Mouse (Mus musculus): ENCODE data around the gene Rbm3. TPM values are rescaled to one million over a fixed set of nuclear protein-coding genes. Genes with fewer than 3 reads are reported as not detected.

Gene Rbm3
- polyA plus RNA-seq (2012; ENCODE audit: low replicate concordance) = 19.3 and 54.0 TPM in 2 replicates

DNA sequence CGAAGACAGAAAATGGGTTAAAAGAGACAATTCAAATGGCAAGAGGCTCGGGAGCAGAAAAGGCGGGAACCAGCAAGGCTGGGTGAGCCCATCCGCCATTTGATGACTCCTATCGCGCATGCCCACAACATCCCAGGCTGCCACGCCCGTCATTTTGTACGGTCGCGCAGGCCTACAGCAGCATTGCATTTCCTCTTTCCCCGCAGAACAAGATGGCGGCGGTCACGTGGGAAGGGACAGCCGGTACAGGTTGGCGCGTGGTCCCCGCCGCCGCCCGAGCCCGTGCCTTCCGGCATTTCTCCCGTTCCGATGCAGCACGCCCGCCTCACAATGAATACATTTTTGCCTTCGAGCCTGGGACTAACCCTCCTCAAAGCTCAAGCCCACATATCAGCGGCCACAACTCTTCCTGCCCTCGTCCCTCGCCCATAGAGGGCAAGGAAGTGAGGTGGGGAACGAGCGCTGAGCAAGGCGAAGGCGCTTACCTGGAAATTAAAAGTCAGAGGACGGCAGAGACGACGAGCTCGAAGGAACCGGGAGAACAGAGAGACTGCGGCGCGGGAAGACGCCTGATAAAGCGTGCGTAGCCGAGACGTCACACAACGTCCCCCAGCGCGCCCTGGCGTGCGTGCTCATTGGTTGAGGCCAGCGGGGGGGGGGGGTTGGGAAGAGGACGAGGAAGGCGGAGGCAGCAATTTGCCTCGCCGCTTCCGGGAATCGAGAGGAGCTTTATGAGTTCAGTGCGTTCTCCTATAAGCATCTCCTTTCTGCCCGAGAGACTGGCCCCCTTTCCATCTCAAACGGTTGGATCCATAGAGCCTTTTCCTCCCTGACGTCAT, at the start of gene Rbm3:
Gene Rbm3 (minus strand): TSS at position 728 of the 839 bp plus-strand sequence.

DNA sequence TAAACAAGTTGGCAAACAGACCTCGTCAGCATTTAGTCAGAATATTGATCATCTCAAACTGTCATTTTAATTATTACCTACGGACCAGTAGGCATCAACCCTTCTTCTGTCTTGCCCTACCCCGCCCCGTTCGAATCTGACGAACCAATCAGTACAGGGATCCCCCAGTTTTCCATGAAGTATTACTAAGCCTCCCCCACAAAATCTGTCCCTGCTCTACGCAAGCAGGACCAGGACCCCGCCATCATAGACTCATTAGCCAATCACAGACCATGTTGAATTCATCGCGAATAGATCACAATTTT, 47.7 kb upstream of the Rbm3 start, which contains the start of gene Ebp:
Gene Ebp (minus strand): TSS at position 94 of the 305 bp plus-strand sequence.

DNA sequence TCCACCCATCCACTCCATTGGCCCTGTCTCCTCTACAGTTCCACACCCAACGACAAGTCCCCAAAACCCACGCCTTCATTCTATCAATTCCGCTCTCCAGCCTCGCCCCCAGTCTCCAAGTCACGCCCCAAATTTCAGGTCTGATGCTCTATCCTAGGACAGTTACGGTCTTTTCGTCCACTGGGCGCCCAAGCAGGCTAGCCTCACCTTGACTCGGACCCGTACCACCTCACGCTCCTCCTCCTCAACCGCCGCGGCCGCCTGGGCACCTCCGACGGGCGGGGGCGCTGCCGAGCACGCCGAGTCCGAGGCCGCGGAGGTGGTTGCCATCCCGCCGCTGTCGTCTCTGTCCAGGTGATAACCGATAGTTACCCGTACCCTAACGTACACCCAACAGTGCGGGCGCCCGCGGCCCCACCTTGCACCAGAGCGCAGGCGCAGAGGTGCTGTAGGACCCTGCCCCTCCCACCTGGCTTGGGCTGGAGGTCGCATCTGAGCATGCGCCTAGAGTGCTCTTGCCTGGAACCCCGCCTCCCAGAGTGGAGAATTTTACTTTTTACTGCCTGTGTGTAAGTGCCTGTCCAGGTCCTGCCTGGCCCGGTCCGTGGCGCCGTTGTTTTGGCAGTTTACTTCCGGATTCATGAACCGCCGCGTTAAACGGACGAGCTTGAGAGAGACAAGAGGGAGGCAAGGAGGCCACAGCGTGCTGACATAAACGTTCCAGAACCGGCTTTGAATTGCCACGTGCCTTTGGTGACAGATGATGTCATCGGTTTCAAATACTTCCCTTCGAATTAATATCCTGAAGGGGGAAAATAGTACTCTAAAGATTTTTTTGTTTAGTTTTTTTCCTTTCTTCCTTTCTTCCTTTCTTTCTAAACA, 30.1 kb upstream of the Rbm3 start, which contains the start of gene Tbc1d25:
Gene Tbc1d25 (minus strand): TSS at position 678 of the 882 bp plus-strand sequence.

DNA sequence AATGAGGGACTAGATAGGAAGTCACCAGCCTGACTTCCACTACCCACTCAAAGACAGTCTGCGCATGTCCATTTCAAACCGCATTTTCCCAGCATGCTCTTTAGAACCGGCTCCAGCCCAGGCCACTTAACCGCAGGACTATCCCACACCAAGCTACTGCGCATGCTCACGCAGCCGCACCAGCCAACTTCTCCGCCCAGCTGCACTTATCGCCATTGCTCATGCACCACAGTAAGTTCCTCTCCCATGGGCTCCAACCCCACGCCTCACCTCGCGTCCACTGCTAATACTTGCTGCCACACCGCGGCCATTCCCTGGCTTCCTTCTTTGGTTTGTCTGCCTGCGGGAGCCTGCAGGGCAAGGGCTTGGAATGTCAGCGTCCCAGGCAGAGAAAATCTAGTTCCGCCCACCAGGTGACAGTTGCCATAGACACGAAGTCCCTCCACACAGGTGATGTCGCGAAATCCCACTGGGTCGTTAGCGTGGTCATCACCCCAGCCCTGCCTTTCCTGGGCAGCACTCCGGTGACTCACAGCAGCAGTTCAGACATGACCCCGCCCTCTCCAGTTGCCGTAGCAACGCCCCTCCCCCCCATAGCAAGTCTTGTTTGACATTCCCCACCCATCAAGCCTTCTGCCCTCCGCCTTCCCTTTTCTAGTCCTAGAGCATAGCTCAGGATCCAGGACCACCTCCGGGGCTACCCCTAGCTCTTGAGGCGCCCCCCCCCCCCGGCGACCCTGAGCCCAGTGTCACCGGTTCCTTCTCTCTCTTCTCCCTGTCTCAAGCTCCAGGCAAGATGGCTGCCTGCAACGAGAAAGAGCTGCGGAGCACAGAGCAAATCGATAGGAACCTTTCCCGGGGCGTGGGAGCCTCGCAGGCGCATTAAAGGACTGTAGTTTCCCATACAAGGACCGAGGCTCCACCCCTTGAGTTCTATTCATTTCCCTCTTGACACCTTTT, 13.4 kb downstream of the Rbm3 start, which contains the start of gene Wdr13:
Gene Wdr13 (minus strand): TSS at position 876 of the 960 bp plus-strand sequence.

DNA sequence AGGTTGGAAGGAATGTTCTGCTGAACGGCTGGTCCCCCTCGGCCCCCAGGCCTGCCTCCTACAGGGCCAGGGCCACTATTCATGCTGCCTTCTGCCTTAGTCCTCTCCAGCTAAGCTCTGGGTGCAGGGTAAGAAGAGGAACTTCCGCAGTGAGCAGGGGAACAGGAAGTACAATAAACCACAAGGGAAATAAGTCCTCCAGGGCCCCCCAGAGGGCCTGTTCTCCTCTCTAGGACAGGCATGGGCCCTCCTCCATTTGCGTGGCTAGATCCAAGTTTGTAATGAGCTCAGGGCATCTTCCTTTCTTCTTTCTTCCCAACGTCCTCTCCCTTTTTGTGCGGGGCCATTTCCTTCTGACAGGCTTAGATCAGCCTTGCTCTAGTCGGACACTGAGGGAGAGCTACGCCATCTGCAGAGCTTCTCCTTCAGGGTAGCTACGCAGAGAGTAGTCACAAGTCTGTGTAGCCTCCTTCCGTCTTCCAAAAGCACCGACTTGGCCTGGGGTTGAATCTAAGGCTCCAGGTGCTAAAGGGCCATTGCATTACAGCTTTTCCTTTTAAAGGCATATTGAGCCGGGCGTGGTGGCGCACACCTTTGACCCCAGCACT, 55.2 kb downstream of the Rbm3 start, which contains the start of gene Was:
Gene Was (minus strand): TSS at position 153 of the 608 bp plus-strand sequence.

Other genes with a start within 250 kb of the Rbm3 start
- gene Pqbp1, start 246.6 kb downstream of the Rbm3 start, polyA plus RNA-seq (2012; ENCODE audit: low replicate concordance) = 133 and 190 TPM in 2 replicates
- gene Timm17b, start 246.5 kb downstream of the Rbm3 start, polyA plus RNA-seq (2012; ENCODE audit: low replicate concordance) = 52.3 and 170 TPM in 2 replicates
- not detected in 2 replicates for gene Gm10491, start 238.0 kb downstream of the Rbm3 start, polyA plus RNA-seq (2012; ENCODE audit: low replicate concordance)
- gene Gm10490, start 236.3 kb downstream of the Rbm3 start, polyA plus RNA-seq (2012; ENCODE audit: low replicate concordance) = not detected in 2 replicates
- gene Pcsk1n, start 226.1 kb downstream of the Rbm3 start, polyA plus RNA-seq (2012; ENCODE audit: low replicate concordance) = 0.33 TPM in 1 of 2 replicates, not detected in the other
- not detected in 2 replicates for gene Eras, start 217.3 kb downstream of the Rbm3 start, polyA plus RNA-seq (2012; ENCODE audit: low replicate concordance)
- 3.7 and 5.1 TPM in 2 replicates for gene Hdac6, start 198.0 kb downstream of the Rbm3 start, polyA plus RNA-seq (2012; ENCODE audit: low replicate concordance)
- gene Gata1, start 167.8 kb downstream of the Rbm3 start, polyA plus RNA-seq (2012; ENCODE audit: low replicate concordance) = 77.8 and 320 TPM in 2 replicates
- not detected in 2 replicates for gene Glod5, start 127.4 kb downstream of the Rbm3 start, polyA plus RNA-seq (2012; ENCODE audit: low replicate concordance)
- 4.4 and 12.7 TPM in 2 replicates for gene Suv39h1, start 71.1 kb downstream of the Rbm3 start, polyA plus RNA-seq (2012; ENCODE audit: low replicate concordance)
- 122 and 255 TPM in 2 replicates for gene Was, start 55.4 kb downstream of the Rbm3 start, polyA plus RNA-seq (2012; ENCODE audit: low replicate concordance)
- gene Wdr13, start 13.0 kb downstream of the Rbm3 start, polyA plus RNA-seq (2012; ENCODE audit: low replicate concordance) = 15.5 and 28.1 TPM in 2 replicates
- 2.0 and 9.7 TPM in 2 replicates for gene Tbc1d25, start 30.3 kb upstream of the Rbm3 start, polyA plus RNA-seq (2012; ENCODE audit: low replicate concordance)
- 1.8 and 4.0 TPM in 2 replicates for gene Ebp, start 47.6 kb upstream of the Rbm3 start, polyA plus RNA-seq (2012; ENCODE audit: low replicate concordance)
- 4.1 and 4.4 TPM in 2 replicates for gene Porcn, start 60.6 kb upstream of the Rbm3 start, polyA plus RNA-seq (2012; ENCODE audit: low replicate concordance)
- 28.1 and 60.5 TPM in 2 replicates for gene Ftsj1, start 106.5 kb upstream of the Rbm3 start, polyA plus RNA-seq (2012; ENCODE audit: low replicate concordance)
- gene Slc38a5, start 125.3 kb upstream of the Rbm3 start, polyA plus RNA-seq (2012; ENCODE audit: low replicate concordance) = 12.2 and 298 TPM in 2 replicates
- gene Ssxb10, start 181.5 kb upstream of the Rbm3 start, polyA plus RNA-seq (2012; ENCODE audit: low replicate concordance) = not detected in 2 replicates
- gene Ssxb9, start 221.1 kb upstream of the Rbm3 start, polyA plus RNA-seq (2012; ENCODE audit: low replicate concordance) = not detected in 2 replicates